Mouse (Mus musculus) midbrain, embryonic 10.5 days (tissue): ENCODE data around the gene Cdkn2d. TPM values are rescaled to one million over a fixed set of nuclear protein-coding genes. Genes with fewer than 3 reads are reported as not detected.

Experiments
- DNase-seq: peaks from one replicate; pipeline ENCODE4 v3.0.0-alpha.2; 2017; ENCODE audit warnings: low spot score
- H3K27ac ChIP-seq: fragments of 300-500 bp; sonication (generic); replicated peaks from 2 replicates; pipeline ENCODE4 v1.5.1; 2016; ENCODE audit warnings: mild to moderate bottlenecking
- H3K27me3 ChIP-seq: fragments of 300-500 bp; sonication (generic); 2 replicates; pipeline ENCODE4 v1.6.1; 2016; ENCODE audit warnings: low read depth, mild to moderate bottlenecking; ENCODE audit not compliant: poor library complexity, severe bottlenecking
- H3K36me3 ChIP-seq: fragments of 300-500 bp; sonication (generic); 2 replicates; pipeline ENCODE4 v1.6.1; 2016; ENCODE audit warnings: mild to moderate bottlenecking, moderate library complexity
- H3K4me1 ChIP-seq: fragments of 300-500 bp; sonication (generic); 2 replicates; pipeline ENCODE4 v1.6.1; 2016
- H3K4me3 ChIP-seq: fragments of 300-500 bp; sonication (generic); 2 replicates; pipeline ENCODE4 v1.5.1; 2016; ENCODE audit warnings: mild to moderate bottlenecking, moderate library complexity
- H3K9me3 ChIP-seq: fragments of 300-500 bp; sonication (generic); replicated peaks from 2 replicates; pipeline ENCODE4 v1.6.1; 2016; ENCODE audit warnings: mild to moderate bottlenecking
- WGBS: fragments of 180-500 bp; shearing (Covaris S2); methylation state at CpG from one replicate; pipeline ENCODE4 v1.1.7; 2016; 5-methylcytosine and 5-hydroxymethylcytosine counted together
- polyA plus RNA-seq: library from polyadenylated mRNA; unstranded; fragments of >200 nt; fragmentation: Nextera tagmentation; extraction: Ambion mirVana; gene quantifications from 2 replicates; pipeline ENCODE4 v1.2.1, GENCODE M21; 2016

Cdkn2d gene
- polyA plus RNA-seq, 1 experiment from 2014 or later: 51.4 TPM

DNA sequence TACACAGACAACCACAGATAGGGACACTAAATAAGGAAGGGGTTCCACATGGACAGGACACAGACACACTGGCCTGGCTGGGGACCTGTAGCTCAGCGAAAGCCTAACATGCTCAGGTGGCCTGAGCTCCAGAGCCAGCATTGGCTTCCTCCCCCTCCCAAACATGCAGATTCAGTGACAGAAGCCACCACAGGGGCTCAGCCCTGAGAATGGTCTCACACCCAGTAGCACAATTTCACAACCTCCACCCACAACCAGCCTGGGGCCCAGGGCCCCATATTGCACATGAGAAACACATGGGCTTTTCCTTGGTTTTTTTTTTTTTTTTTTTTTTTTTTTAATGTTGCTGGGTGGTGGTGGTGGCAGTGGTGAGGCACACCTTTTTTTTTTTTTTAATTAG is 44.9 kb downstream of the Cdkn2d start:
- DNase-seq: no peak
- Histone ChIP-seq H3K36me3 (no peaks in the 10 kb centered on the region), H3K4me1 (peaks cover 24% of the 10 kb centered on the region), H3K9me3 (peaks cover 8% of the 10 kb centered on the region; the same call in 1 of the 2 replicates), H3K27ac (no peak overlapping the region), H3K4me3 (no peak overlapping the region), H3K27me3 (peaks cover 100% of the 10 kb centered on the region)
- WGBS: 48% methylated on average over 1 of the region's 1 CpGs

GRCm38 (mm10) chr9:21245113-21245487 is 46.1 kb downstream of the Cdkn2d start:
- no peak overlapping the region for H3K27ac ChIP-seq

DNA sequence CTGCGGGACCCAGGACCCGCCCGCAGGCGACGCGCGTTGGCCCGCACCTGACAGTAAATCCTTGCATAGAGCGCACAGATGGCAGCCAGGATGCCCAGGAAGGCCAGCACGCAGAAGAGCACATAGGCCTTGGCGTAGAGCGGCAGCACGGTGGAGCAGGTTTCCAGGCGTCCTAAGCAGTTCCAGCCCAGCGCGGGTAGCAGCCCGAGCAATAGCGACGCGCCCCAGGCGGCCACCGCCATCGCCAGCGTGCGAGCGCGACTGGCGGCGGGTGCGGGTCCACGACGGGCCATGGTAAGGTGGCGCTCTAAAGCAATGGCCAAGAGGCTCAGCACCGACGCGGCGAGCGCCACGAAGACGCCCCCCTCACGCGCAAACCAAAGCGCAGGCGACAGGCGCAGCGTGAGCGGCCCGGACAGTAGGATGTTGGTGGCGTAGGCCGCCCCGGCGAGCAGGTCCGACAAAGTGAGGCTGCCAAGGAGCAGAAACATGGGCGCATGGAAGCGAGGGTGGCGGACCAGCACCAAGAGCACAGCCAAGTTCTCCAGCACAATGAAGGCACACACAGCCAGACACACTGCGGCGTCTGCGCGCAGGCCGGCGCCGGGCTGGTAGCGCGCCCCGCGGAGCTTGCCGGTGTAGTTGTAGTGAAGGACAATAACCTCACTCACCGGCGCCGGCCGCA is 46.6 kb downstream of the Cdkn2d start:
- H3K4me1 ChIP-seq: peaks cover 27% of the 10 kb centered on the region
- H3K27me3 ChIP-seq: peaks cover 100% of the 10 kb centered on the region
- H3K27ac ChIP-seq: no peak overlapping the region
- WGBS: under 1% methylated on average over 72 of the region's 72 CpGs
- peaks cover 8% of the 10 kb centered on the region; the same call in 1 of the 2 replicates for H3K9me3 ChIP-seq
- H3K4me3 ChIP-seq: peak overlapping the region; percentile 51
- DNase-seq: peak; percentile 62
- no peaks in the 10 kb centered on the region for H3K36me3 ChIP-seq

More at GRCm38 (mm10) chr9:21245113-21245487, 46.1 kb downstream of the Cdkn2d start:
- Histone ChIP-seq H3K27me3 (peaks cover 100% of the 10 kb centered on the region), H3K4me1 (peaks cover 25% of the 10 kb centered on the region), H3K36me3 (no peaks in the 10 kb centered on the region), H3K4me3 (peak overlapping the region; percentile 51), H3K9me3 (peaks cover 8% of the 10 kb centered on the region; the same call in 1 of the 2 replicates)
- DNase-seq: no peak
- 1% methylated on average over 16 of the region's 16 CpGs for WGBS

DNA sequence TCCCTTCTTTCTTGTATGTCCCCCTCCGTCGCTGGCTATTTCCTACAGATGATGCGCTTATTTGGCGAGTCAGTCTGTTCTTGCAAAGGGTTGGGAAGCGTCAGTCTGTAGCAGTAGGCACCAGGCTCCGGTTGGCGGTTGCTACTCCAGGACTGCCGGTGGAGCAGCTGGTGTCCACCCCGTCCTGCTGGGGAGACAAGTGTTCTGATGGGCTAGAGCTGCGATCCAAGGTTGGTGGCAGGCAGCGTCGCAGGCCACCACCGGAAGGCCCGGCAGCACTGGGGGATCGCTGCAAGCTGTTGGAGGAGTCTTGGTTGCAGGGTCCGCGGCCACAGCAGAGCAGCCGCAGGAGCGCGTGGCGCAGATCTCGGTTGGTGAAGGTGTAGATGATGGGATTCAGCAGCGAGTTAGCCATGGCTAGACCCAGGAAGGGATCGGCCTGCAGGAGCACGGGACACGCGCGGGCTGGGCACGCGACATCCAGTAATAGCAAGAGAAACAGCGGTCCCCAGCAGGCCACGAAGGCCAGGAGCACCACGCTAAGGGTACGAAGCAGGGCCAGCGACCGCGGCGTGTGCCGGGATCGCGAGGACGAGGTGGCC is 47.3 kb downstream of the Cdkn2d start:
- Histone ChIP-seq H3K9me3 (peaks cover 8% of the 10 kb centered on the region; the same call in 1 of the 2 replicates), H3K27ac (no peak overlapping the region), H3K4me1 (peaks cover 33% of the 10 kb centered on the region), H3K27me3 (peaks cover 94% of the 10 kb centered on the region), H3K36me3 (no peaks in the 10 kb centered on the region), H3K4me3 (peak overlapping the region; percentile 51)
- 6% methylated on average over 42 of the region's 42 CpGs for WGBS
- no peak for DNase-seq

GRCm38 (mm10) chr9:21241343-21241742 is 49.9 kb downstream of the Cdkn2d start:
- Histone ChIP-seq H3K9me3 (peaks cover 8% of the 10 kb centered on the region; the same call in 1 of the 2 replicates), H3K27me3 (peaks cover 68% of the 10 kb centered on the region), H3K4me3 (peak overlapping the region; percentile 29; the same call in 1 of the 2 replicates), H3K27ac (no peak overlapping the region), H3K4me1 (peaks cover 43% of the 10 kb centered on the region), H3K36me3 (peaks cover 7% of the 10 kb centered on the region; the same call in 1 of the 2 replicates)
- whole genome bisulfite sequencing: 5% methylated on average over 11 of the region's 11 CpGs
- peak; percentile 87 for DNase-seq

GRCm38 (mm10) chr9:21239465-21239848 is 51.8 kb downstream of the Cdkn2d start:
- H3K27me3 ChIP-seq: peaks cover 50% of the 10 kb centered on the region
- peak overlapping the region; percentile 99; the same call in 1 of the 2 replicates for H3K27ac ChIP-seq
- peak overlapping the region; percentile 76 for H3K4me3 ChIP-seq
- peaks cover 35% of the 10 kb centered on the region for H3K4me1 ChIP-seq
- 41% methylated on average over 4 of the region's 4 CpGs for WGBS
- peaks cover 8% of the 10 kb centered on the region; the same call in 1 of the 2 replicates for H3K9me3 ChIP-seq
- no peak for DNase-seq
- peaks cover 24% of the 10 kb centered on the region for H3K36me3 ChIP-seq

DNA sequence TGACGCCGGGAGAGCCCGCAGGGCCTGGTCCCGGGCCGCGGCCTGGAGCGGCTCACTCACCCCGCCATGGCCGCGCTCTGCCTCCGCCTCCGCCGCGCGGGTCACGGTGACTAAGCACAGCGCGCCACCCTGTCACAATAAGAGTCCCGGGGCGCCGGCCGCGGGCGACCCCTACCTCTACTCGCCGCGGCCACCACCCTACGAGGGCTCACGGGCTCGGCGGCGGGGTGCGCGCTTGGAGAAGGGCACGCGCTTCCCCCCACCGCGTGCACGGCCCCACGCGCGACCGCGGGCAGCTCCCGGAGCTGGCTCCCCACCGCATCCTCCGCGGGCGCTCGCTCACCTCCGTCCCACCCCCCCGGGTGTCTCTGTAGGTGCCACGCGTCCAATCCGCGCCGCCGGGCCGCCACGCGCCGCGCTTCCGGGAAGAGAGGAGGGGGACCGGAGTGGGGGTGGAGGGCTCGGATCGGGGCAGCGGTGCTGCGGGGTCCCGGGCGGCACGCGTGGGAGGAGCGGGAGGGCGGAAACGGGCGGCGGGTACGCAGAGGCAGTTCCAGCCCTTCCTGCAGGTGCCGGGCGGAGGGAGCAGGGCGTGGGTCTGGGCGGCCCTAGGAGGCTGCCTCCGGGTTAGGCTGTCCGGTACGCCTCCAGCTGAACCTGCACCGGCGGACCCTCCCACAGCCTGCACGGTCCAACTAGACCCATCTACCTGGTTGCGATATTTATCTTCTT is 52.3 kb downstream of the Cdkn2d start, which contains the start of gene Keap1:
Gene Keap1, minus strand, starts transcription at position 629 of the 732 bp plus-strand sequence.
- Histone ChIP-seq H3K9me3 (peaks cover 8% of the 10 kb centered on the region; the same call in 1 of the 2 replicates), H3K27me3 (peaks cover 45% of the 10 kb centered on the region), H3K4me1 (peaks cover 29% of the 10 kb centered on the region), H3K4me3 (peak within 1 kb of the TSS; percentile 76), H3K36me3 (peaks cover 30% of the 10 kb centered on the region), H3K27ac (peak within 1 kb of the TSS; percentile 99)
- DNase-seq: peak; percentile 84
- under 1% methylated on average over 88 of the region's 90 CpGs for WGBS

Other genes with a start within 250 kb of the Cdkn2d start
- 0.91 and 1.2 TPM in 2 replicates for gene Zglp1, start 224.3 kb downstream of the Cdkn2d start, polyA plus RNA-seq
- 1.0 and 1.3 TPM in 2 replicates for gene Gm49373, start 218.3 kb downstream of the Cdkn2d start, polyA plus RNA-seq
- 57.1 and 66.7 TPM in 2 replicates for gene Fdx1l, start 217.8 kb downstream of the Cdkn2d start, polyA plus RNA-seq
- 3.4 and 3.9 TPM in 2 replicates for gene Gm38431, start 199.4 kb downstream of the Cdkn2d start, polyA plus RNA-seq
- 95.4 and 102 TPM in 2 replicates for gene Raver1, start 199.4 kb downstream of the Cdkn2d start, polyA plus RNA-seq
- gene Tyk2, start 160.2 kb downstream of the Cdkn2d start, polyA plus RNA-seq: 13.6 and 14.8 TPM in 2 replicates
- gene Cdc37, start 141.4 kb downstream of the Cdkn2d start, polyA plus RNA-seq: 351 and 367 TPM in 2 replicates
- 3.8 and 5.0 TPM in 2 replicates for gene Pde4a, start 125.7 kb downstream of the Cdkn2d start, polyA plus RNA-seq
- gene Keap1, start 52.0 kb downstream of the Cdkn2d start, polyA plus RNA-seq: 47.1 and 50.8 TPM in 2 replicates
- gene S1pr5, start 43.0 kb downstream of the Cdkn2d start, polyA plus RNA-seq: 0.10 and 0.11 TPM in 2 replicates
- gene Atg4d, start 26.1 kb downstream of the Cdkn2d start, polyA plus RNA-seq: 48.6 and 49.9 TPM in 2 replicates
- gene Kri1, start 3.4 kb downstream of the Cdkn2d start, polyA plus RNA-seq: 16.2 and 21.0 TPM in 2 replicates
- gene Ap1m2, start 20.9 kb upstream of the Cdkn2d start, polyA plus RNA-seq: 1.1 and 2.9 TPM in 2 replicates
- 65.8 and 72.2 TPM in 2 replicates for gene Slc44a2, start 29.3 kb upstream of the Cdkn2d start, polyA plus RNA-seq
- gene Ilf3, start 76.5 kb upstream of the Cdkn2d start, polyA plus RNA-seq: 295 and 321 TPM in 2 replicates
- gene Qtrt1, start 120.4 kb upstream of the Cdkn2d start, polyA plus RNA-seq: 64.8 and 73.1 TPM in 2 replicates
- gene Dnm2, start 133.5 kb upstream of the Cdkn2d start, polyA plus RNA-seq: 70.4 and 75.0 TPM in 2 replicates
- gene Tmed1, start 218.8 kb upstream of the Cdkn2d start, polyA plus RNA-seq: 106 and 116 TPM in 2 replicates
- gene AB124611, start 234.8 kb upstream of the Cdkn2d start, polyA plus RNA-seq: 6.0 and 7.1 TPM in 2 replicates